Mouse (Mus musculus): ENCODE results near the gene Crb2. TPM values are rescaled to one million over a fixed set of nuclear protein-coding genes. Genes with fewer than 3 reads are reported as not detected.

The Crb2 gene
- polyA plus RNA-seq, 2 experiments = 0.41 to 0.60 TPM

DNA sequence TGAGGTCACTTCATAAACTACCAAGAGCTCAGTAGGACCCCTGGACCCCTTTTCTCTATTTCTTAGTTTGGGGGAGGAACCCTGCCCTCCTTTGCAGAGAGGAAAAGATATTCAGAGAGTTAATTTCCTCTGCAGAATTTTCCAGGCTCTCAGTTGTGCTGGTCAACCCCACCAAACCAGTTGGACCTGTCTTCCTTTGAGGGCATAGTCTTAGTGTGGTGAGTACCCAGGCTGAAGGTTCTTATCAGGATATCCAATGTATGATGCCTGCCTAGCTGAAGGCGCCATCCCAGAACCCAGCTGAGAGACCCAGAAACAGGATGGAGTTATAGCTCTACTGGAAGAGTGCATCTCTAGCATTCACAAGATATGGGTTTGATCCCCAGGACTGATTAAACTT lies 24.9 kb upstream of the Crb2 start:
- DNase-seq (ENCODE audit: low spot score) (no peak), ATAC-seq (ENCODE audit: low FRiP score, low read depth) (no peak)
- 94% methylated on average over 1 of the region's 1 CpGs for WGBS
- Histone ChIP-seq H3K4me3 (replicated peaks; ENCODE audit: low read length) (no peak overlapping the region), H3K27me3 (ENCODE audit: control insufficient read depth, insufficient read depth, low read length) (no peaks in the 10 kb centered on the region), H3K4me1 (ENCODE audit: control insufficient read depth, insufficient read depth, low read length) (peaks cover 34% of the 10 kb centered on the region), H3K4me2 (replicated peaks; ENCODE audit: low read depth, low read length, severe bottlenecking) (no peak overlapping the region), H3K9me3 (ENCODE audit: control insufficient read depth, low read length) (no peaks in the 10 kb centered on the region), H3K27ac (replicated peaks; ENCODE audit: low read depth, low read length) (no peak overlapping the region), H3K36me3 (ENCODE audit: control insufficient read depth, insufficient read depth, low read length) (no peaks in the 10 kb centered on the region), H3K9ac (ENCODE audit: low read depth, low read length, severe bottlenecking) (no peak overlapping the region)
- no peak for TF ChIP-seq POLR2A (IDR thresholded peaks at IDR 0.05; ENCODE audit: borderline replicate concordance, extremely low read depth, insufficient read depth, insufficient read length)

DNA sequence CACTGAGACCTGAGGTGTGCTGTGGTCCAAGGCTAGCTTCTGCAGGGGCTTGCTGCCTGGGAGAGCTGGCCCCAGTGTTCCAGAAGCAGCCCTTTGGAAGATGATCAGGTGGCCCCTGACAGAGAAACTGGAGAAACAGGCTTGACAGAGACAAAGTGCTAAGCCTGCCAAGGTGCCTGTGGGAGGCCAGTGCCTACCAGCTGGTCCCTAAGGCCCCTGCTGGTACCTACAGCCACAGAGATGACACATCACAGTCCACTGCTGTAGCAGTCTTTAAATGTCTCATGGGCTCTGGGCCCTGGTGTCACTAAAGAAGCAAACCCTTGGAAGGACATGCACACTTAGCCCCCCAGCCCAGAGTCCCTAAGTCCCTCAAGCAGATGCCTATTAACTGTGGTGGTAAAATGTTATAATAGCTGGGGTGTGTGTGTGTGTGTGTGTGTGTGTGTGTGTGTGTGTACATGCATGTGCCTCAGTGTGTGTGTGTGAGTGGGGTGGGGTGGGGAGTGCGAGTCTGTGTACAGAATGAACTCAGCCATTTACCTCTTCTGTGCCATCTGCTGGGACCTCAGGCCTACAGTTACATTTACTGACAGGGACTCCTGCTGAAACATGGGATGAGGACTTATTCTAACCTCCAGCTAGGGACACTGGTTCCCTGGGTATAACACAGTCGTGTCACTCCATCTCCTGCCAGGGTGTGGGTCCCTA lies 19.7 kb upstream of the Crb2 start:
- H3K4me3 ChIP-seq (replicated peaks; ENCODE audit: low read length) = no peak overlapping the region
- DNase-seq (ENCODE audit: low spot score) (no peak), ATAC-seq (ENCODE audit: low FRiP score, low read depth) (no peak)
- H3K4me2 ChIP-seq (replicated peaks; ENCODE audit: low read depth, low read length, severe bottlenecking) = no peak overlapping the region
- no peak overlapping the region for H3K9ac ChIP-seq (ENCODE audit: low read depth, low read length, severe bottlenecking)
- H3K27ac ChIP-seq (replicated peaks; ENCODE audit: low read depth, low read length) = no peak overlapping the region
- no peaks in the 10 kb centered on the region for H3K9me3 ChIP-seq (ENCODE audit: control insufficient read depth, low read length)
- WGBS = 95% methylated on average over 2 of the region's 2 CpGs
- no peak for TF ChIP-seq POLR2A (IDR thresholded peaks at IDR 0.05; ENCODE audit: borderline replicate concordance, extremely low read depth, insufficient read depth, insufficient read length)
- H3K4me1 ChIP-seq (ENCODE audit: control insufficient read depth, insufficient read depth, low read length) = peaks cover 25% of the 10 kb centered on the region
- H3K36me3 ChIP-seq (ENCODE audit: control insufficient read depth, insufficient read depth, low read length) = no peaks in the 10 kb centered on the region
- H3K27me3 ChIP-seq (ENCODE audit: control insufficient read depth, insufficient read depth, low read length) = no peaks in the 10 kb centered on the region

DNA sequence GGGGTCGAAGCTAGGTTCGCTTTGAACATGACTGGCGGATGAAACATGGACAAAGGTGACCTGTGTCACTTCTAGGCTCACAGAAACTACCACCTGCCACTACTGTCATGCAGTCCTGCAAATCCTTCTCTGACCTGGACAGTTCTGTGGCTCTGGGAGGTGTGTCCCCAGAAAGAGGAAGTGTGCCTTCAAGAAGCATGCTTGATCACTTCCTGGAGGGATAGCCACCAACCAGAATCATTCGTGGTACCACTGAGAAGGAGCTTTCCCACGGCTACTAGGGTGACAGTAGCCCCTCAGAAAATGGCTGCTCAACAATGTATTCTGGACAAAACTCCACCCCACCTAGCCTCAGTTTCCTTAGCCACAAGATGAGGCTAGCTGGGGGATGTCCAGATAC lies 19.0 kb upstream of the Crb2 start:
- Histone ChIP-seq H3K4me1 (ENCODE audit: control insufficient read depth, insufficient read depth, low read length) (peaks cover 25% of the 10 kb centered on the region), H3K4me2 (replicated peaks; ENCODE audit: low read depth, low read length, severe bottlenecking) (no peak overlapping the region), H3K9ac (ENCODE audit: low read depth, low read length, severe bottlenecking) (no peak overlapping the region), H3K9me3 (ENCODE audit: control insufficient read depth, low read length) (no peaks in the 10 kb centered on the region), H3K27ac (replicated peaks; ENCODE audit: low read depth, low read length) (no peak overlapping the region), H3K4me3 (replicated peaks; ENCODE audit: low read length) (no peak overlapping the region), H3K36me3 (ENCODE audit: control insufficient read depth, insufficient read depth, low read length) (no peaks in the 10 kb centered on the region), H3K27me3 (ENCODE audit: control insufficient read depth, insufficient read depth, low read length) (no peaks in the 10 kb centered on the region)
- DNase-seq (ENCODE audit: low spot score) (no peak), ATAC-seq (ENCODE audit: low FRiP score, low read depth) (no peak)
- WGBS = 87% methylated on average over 5 of the region's 5 CpGs
- TF ChIP-seq POLR2A (IDR thresholded peaks at IDR 0.05; ENCODE audit: borderline replicate concordance, extremely low read depth, insufficient read depth, insufficient read length) = no peak

DNA sequence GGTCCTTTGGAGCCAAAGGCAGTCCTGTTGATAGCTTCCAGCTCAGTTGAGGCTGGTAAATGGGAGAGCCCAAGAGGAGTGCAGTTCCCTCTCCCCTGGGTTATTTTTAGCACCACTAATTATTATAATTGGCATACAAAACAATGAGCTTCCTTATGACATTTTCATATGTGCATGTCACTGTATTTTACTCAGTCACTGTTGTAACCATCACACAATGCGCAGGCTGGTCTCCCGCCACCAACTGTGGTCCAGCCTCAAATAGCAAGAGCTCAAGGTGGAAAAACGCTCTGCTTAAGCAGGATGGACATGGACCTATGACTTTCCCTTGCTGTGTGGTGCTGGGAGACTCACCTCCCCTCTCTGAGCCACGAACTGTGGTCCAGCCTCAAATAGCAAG lies 18.3 kb upstream of the Crb2 start:
- Histone ChIP-seq H3K27me3 (ENCODE audit: control insufficient read depth, insufficient read depth, low read length) (no peaks in the 10 kb centered on the region), H3K4me1 (ENCODE audit: control insufficient read depth, insufficient read depth, low read length) (peaks cover 25% of the 10 kb centered on the region), H3K4me2 (replicated peaks; ENCODE audit: low read depth, low read length, severe bottlenecking) (no peak overlapping the region; the same call in 1 of the 2 replicates), H3K9me3 (ENCODE audit: control insufficient read depth, low read length) (no peaks in the 10 kb centered on the region), H3K4me3 (replicated peaks; ENCODE audit: low read length) (no peak overlapping the region), H3K27ac (replicated peaks; ENCODE audit: low read depth, low read length) (peak overlapping the region; percentile 50; the same call in 1 of the 2 replicates), H3K9ac (ENCODE audit: low read depth, low read length, severe bottlenecking) (0 out of 2 replicates have a peak overlapping the region, but pooled peaks have one; percentile 38), H3K36me3 (ENCODE audit: control insufficient read depth, insufficient read depth, low read length) (no peaks in the 10 kb centered on the region)
- TF ChIP-seq POLR2A (IDR thresholded peaks at IDR 0.05; ENCODE audit: borderline replicate concordance, extremely low read depth, insufficient read depth, insufficient read length) = no peak
- DNase-seq (ENCODE audit: low spot score) (no peak), ATAC-seq (ENCODE audit: low FRiP score, low read depth) (0 out of 2 replicates have a peak, but pooled peaks have one; percentile 5)
- WGBS = 78% methylated on average over 4 of the region's 4 CpGs

DNA sequence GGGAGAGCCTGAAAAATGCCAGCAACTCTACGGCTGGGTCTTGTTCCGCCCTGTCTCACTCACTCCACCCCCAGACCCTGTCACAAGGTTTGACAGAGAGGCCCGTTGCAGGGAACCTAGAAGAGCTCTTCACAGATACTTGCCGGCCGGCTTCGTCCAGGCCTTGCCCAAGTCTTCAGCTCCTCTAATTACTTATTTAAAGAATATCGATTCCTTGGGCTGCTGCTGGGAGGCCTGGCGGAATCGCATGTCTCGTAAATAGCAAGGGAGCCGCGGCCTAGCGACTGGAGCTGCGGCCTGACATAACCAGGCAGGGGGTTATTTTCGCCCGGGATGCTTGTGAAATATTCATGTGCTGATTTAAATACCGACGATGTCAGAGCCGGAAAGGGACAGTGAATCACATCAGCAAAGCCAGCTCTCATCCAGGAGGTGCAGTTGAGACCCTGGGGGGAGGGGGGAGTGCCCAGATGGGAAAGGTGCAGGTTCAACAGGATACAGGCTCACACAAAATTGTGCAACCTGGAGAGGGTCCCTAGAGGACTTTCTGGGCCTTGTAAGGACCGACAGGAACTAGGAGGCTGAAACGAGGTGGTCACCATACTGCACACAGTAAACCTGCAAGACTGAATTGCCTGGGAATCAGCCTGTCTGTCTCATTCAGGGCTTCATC lies 17.6 kb upstream of the Crb2 start:
- no peaks in the 10 kb centered on the region for H3K9me3 ChIP-seq (ENCODE audit: control insufficient read depth, low read length)
- H3K36me3 ChIP-seq (ENCODE audit: control insufficient read depth, insufficient read depth, low read length) = no peaks in the 10 kb centered on the region
- ATAC-seq (ENCODE audit: low FRiP score, low read depth) (peak; percentile 70), DNase-seq (ENCODE audit: low spot score) (no peak)
- WGBS = 7% methylated on average over 21 of the region's 21 CpGs
- no peak for TF ChIP-seq POLR2A (IDR thresholded peaks at IDR 0.05; ENCODE audit: borderline replicate concordance, extremely low read depth, insufficient read depth, insufficient read length)
- peak overlapping the region; percentile 38 for H3K9ac ChIP-seq (ENCODE audit: low read depth, low read length, severe bottlenecking)
- H3K27me3 ChIP-seq (ENCODE audit: control insufficient read depth, insufficient read depth, low read length) = no peaks in the 10 kb centered on the region
- peaks cover 25% of the 10 kb centered on the region for H3K4me1 ChIP-seq (ENCODE audit: control insufficient read depth, insufficient read depth, low read length)
- H3K4me3 ChIP-seq (replicated peaks; ENCODE audit: low read length) = no peak overlapping the region
- H3K27ac ChIP-seq (replicated peaks; ENCODE audit: low read depth, low read length) = peak overlapping the region; percentile 50
- peak overlapping the region; percentile 39 for H3K4me2 ChIP-seq (replicated peaks; ENCODE audit: low read depth, low read length, severe bottlenecking)
